Mouse (Mus musculus) mesoderm, embryonic 11.5 days (tissue): ENCODE measurements around the gene Celf1.

ENCODE experiments used
- DNase-seq: peaks from one replicate; pipeline ENCODE4 v3.0.0-alpha.2; 2012; ENCODE audit warnings: low read depth, low spot score

The Celf1 gene

GRCm38 (mm10) chr2:91061849-91062481 is 121.8 kb downstream of the Celf1 start:
- DNase-seq: no peak

- no peak for DNase-seq
Measured at GRCm38 (mm10) chr2:91062779-91063606, 122.8 kb downstream of the Celf1 start.

- no peak for DNase-seq
Measured at GRCm38 (mm10) chr2:91064211-91064610, 124.0 kb downstream of the Celf1 start.

GRCm38 (mm10) chr2:91065544-91065943 is 125.4 kb downstream of the Celf1 start:
- peak; percentile 43 for DNase-seq

- DNase-seq: no peak
Measured at GRCm38 (mm10) chr2:91066455-91066854, 126.3 kb downstream of the Celf1 start.

GRCm38 (mm10) chr2:91068162-91068871 is 128.1 kb downstream of the Celf1 start:
- no peak for DNase-seq

GRCm38 (mm10) chr2:91068872-91069165 is 128.6 kb downstream of the Celf1 start:
- no peak for DNase-seq
